Mouse (Mus musculus): ENCODE measurements around the gene Dnajc19.

DNA sequence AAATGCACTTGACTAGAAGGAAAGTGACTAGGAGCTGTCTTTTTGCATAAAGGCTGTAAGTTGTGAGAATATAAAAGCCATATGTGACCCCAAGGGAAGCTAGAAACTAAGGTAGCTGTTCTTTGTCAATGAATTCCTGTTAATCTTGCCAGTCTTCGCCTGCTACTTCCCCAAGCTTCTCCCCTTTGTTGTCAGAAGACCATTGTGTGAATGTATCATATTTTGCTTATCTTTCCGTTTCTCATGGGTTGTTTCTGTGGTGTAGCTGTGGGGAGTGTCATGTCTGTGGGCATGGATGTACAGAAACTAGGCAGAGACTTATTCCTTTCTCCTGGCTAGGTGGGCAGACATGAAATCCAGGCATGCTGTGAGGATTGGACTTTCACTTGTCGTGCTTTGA lies 808 bp upstream of the Dnajc19 start:
- no peak for TF ChIP-seq CTCF (IDR thresholded peaks at IDR 0.05; ENCODE audit: low read depth)
- TF ChIP-seq EP300 (optimal IDR thresholded peaks at IDR 0.05): no peak
